Mouse (Mus musculus): ENCODE data around the gene Dbt.

GRCm38 (mm10) chr3:116594076-116594727 lies 81.3 kb downstream of the Dbt start:
- no peak for TF ChIP-seq FLI1 (IDR thresholded peaks at IDR 0.05; ENCODE audit: low read length)
- TF ChIP-seq GATA1 (IDR thresholded peaks at IDR 0.05; ENCODE audit: borderline replicate concordance, low read length) = no peak

All from megakaryocyte, embryonic 14.5 days (primary cell).